Mouse (Mus musculus): ENCODE measurements at regions not wholly inside any gene's neighbourhood (a gene's known extent, or its start where the extent isn't known, plus 50 kb on each side); places are given as distances from the start of the nearest gene placed in this dataset.

DNA sequence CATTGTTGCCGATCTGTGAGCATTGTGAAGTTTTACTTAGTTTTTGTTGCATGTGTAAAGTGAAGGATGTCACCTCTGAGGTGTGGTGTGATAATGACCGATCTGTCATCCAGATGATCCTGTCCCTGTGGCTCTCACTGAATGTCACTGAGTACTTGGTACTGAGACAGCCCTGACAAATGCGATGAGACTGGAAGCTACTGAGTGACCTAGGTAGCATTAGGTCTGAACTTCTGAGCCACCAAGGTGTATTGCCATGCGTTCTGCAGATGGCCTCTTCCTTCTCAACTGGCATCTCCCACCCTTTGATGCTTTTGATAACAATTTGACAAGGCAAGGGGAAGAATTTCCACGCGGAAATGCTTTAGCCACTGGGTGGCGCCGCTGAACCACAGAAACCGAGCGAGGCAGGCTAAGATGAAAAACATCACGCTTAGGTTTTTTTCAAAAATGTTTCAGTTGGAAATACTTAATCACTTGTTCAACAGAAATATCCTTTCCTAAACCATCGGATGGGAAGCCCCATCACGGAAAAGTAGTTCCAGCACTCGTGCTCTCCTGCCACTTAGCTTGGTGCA, 114.3 kb upstream of the Cobl start:
- TF ChIP-seq POLR2A (IDR thresholded peaks at IDR 0.05; ENCODE audit: low read depth, low read length) (no peak), CTCF (IDR thresholded peaks at IDR 0.05; ENCODE audit: borderline replicate concordance, insufficient read depth, low read length) (peak; percentile 63; the same call in 1 of the 2 replicates)

Measured in embryonic fibroblast, embryonic 13.5 days (primary cell).